Mouse (Mus musculus): ENCODE data around the gene Ddx52.

The Ddx52 gene

DNA sequence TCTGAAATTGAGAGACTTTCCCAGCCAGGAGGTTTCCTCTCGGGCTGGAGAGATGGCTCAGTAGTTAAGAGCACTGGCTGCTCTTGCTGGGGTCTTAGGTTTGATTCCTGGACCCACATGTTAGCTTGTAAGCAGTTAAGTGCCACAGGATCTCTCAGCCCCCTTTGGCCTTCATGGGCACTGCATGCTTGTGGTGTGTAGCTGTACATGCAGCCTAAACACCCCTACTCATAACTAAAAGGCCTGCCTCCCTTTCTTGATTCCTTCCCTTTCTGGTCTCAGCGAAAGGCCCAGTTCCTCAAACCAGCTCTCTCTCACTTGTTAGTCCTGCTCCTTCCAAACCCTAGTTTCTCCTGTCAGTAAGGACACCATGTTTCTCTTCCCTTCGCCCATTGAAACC is 27.2 kb downstream of the Ddx52 start:
- no peak for DNase-seq

GRCm38 (mm10) chr11:83974561-83975346 is 32.9 kb downstream of the Ddx52 start:
- no peak for DNase-seq

- no peak for DNase-seq
Measured at GRCm38 (mm10) chr11:83975488-83975887, 33.6 kb downstream of the Ddx52 start.

DNA sequence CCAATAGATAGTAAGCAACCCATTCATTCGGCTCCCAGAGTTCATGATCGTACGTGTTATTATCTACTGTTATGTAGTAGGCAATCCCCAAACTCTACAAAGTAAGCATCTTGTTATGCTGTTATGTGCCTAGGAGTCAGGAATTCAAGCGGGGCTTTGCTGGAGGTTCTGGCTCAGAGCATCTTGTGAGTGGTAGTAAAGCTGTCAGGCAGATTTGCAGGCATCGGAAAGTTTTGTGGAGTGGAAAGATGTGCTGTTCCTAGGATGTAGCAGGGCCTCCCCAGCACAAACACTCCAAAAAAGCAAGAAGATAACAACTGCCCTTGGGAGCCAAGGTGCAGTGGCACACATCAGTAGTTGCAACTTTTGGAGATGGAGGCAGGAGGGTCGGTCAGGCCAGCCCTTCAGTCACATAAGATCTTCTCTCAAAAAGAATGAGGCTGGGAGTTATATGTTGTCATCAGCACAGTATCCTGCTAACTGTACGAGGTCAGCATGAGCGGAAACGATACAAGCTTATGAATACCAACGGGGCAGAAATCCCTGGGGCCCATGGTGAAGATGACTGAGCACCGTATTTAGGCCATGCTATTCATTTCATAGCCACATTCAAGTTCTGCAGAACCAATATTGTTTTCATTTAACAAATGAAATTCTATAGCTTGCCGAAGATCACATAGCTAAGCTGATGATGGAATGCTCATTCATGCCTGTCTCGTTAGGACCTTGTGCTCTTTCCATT is 34.5 kb downstream of the Ddx52 start:
- no peak for DNase-seq

- DNase-seq = no peak
Measured at GRCm38 (mm10) chr11:83977810-83978209, 35.9 kb downstream of the Ddx52 start.

GRCm38 (mm10) chr11:83979992-83980391 is 38.1 kb downstream of the Ddx52 start:
- DNase-seq = no peak

DNA sequence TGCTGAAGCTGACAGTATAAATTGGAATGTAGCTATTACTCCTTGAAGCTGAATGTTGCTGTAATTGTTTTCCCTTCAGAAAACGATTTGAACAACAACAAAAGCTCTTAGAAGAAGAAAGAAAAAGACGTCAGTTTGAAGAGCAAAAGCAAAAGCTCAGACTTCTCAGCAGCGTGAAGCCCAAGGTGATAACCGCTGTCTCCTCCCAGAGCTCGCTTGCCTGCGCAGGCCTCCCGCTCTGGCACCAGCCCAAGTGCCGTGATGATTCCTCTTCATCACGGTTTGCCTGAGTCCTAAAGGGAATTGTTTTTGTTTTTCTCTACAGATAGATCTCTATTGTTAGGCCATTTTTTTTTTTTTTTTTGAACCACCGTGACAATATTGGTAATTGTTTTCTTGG is 39.5 kb downstream of the Ddx52 start:
- no peak for DNase-seq

- DNase-seq = no peak
Measured at GRCm38 (mm10) chr11:83991701-83992100, 49.8 kb downstream of the Ddx52 start.

DNA sequence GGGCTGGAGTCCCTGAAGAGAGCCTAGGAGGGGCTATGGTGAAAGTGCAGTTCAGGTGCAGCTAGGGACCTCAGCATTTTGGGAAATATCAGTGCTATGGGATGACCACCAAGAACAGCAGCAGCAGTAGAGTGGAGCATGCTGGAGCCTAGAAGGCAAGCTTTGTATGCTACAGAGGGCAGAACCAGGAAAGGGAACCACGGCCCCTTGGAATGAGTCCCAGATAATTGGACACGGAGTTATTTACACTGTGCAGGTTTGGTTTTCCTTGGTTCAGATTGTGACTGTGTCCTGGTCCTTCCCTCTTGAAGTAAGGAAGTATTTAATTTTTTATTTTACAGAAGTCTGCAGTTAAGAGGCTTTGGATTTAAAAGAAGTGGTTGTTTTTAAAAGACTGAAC is 51.6 kb downstream of the Ddx52 start:
- DNase-seq = peak; percentile 41

- no peak for DNase-seq
Measured at GRCm38 (mm10) chr11:83994481-83994880, 52.6 kb downstream of the Ddx52 start.

DNA sequence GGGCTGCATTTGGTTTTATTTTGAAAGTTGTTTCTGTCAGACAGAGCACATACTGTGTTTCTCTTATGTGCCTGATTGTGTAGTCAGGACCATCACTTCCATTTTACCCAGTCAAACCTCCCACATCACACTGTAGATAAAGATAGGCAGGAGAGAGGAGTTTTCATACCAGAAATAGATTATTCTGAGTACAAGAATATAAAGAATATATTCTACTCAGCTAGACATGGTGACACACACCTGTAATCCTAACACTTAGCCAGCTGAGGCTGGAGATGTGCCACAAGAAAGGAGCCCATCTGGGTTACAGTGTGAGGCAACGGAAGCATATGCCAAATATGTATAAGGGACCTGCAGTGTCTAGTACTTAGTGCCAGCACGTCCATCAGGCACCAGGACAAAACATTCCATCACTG is 53.7 kb downstream of the Ddx52 start:
- DNase-seq = no peak

DNA sequence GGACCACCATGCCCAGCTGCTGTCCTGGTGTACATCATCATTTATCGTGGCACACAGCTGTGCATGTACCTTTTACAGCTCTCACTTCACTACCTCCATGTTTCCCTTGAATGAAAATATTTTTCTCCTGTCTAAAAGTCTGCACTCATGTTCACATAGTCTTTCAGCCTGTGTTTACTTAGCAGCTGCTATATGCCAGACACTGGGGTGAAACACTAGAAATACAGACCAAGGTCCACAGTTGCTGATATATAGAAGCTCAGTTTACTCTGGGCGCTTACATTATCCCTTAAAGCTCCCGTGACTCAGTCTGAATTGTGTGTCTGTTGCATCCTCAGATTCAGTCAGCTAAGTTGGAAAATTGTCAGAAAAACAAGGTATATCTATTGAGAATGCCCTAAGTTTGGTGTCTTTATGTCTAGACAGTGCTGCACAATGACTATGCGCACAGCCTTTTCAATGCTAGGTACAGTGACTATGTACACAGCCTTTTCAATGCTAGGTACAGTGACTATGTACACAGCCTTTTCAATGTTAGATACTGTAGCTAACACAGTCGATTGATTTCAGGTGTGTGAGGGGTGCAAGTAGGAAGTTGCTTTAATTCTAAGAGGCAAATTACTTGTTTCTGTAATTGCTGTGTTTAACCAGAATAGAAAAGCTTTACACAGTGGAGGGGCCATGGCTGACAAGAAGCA is 55.5 kb downstream of the Ddx52 start:
- no peak for DNase-seq

GRCm38 (mm10) chr11:83998993-83999392 is 57.1 kb downstream of the Ddx52 start:
- no peak for DNase-seq

DNA sequence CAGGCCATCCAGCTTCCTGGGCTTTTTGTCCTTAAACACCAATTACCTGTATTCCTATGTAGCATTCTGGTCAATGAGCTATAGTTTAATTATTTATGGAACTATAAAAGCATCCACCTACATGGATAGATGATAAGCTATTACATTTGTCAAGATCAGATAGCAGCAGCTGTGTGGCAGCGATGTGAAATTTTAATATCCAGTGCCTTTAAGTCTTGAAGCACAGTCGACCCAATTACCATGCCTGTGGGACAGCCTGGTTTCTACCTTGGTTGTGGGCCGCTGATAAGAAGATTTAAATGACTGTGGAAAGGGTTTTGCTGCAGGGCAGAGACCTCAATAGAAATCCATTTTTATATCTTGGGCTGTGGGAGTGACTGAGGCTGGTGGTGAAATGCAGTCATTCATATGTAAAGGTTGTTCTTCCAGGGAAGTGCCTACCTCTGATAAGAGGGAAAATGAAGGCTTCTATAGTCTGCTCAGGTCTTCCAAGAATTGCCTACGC is 57.6 kb downstream of the Ddx52 start:
- DNase-seq = no peak

DNA sequence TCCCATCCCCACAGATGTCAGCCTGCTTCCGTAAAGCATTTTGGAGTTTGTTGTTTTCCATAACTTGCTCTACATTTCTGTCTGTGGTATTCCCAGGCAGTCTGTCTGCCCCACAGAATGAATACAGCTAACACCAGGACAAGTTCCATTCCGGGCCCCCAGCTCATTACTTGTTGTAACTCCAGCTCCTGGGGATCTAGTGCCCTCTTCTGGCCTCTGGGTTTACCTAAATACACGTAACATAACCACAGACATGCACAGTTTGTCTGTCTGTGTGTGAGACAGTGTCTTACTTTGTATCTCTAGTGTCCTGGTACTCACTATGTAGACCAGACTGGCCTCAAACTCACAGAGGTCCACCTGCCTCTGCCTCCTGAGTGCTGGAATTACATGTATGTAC is 59.4 kb downstream of the Ddx52 start:
- DNase-seq = no peak

GRCm38 (mm10) chr11:84003986-84004385 is 62.1 kb downstream of the Ddx52 start:
- no peak for DNase-seq

DNA sequence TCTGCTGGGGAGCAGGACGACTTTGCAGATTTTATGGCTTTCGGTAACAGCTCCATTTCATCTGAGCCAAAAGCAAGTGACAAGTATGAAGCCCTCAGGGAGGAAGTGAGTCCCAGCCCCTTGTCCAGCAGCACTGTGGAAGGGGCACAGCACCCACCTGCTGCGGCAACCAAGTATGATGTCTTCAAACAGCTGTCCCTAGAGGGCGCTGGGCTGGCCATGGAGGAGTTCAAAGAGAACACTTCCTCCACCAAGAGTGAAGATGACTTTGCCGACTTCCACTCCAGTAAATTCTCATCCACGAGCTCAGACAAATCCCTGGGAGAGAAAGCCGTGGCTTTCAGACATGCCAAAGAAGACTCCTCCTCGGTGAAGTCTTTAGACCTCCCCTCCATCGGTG is 67.1 kb downstream of the Ddx52 start:
- no peak for DNase-seq

DNA sequence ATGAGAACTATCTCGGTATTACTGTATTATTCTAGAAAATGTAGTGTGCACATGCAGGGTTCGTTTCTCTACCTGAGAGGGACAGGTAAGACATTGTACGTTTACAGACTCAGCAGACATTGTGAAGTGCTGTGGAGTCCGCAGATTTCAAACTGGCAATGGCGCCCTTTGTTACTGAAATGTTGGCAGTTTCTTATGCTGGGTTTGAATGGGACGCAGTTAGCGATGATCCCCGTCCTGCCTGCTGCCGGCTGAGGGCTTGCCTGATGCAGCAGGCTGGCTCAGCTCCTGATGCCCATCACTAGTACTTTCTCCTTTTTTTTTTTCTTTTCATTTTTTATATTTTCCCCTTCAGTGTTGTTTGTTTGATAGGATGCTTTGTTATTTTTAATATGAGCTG is 68.5 kb downstream of the Ddx52 start:
- no peak for DNase-seq

DNA sequence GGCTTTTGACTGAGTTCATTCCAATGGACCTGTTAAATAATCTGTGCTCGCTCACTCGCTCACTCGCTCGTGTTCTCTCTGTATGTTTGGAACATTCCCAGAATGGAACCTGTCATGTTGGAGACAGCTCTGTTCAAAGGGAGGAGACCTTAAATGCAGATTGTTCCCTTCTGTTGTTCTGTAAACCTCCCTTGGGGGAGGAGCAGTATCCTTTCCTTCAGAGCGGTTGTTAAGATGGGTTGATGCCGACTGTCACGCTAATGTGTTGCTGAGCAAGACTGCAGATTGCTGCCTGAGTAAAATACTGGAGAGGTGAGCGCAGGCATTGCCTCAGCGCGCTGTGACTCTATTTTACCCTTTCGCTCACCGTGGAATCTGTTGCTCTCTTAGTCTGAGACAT is 69.2 kb downstream of the Ddx52 start:
- DNase-seq = no peak

- no peak for DNase-seq
Measured at GRCm38 (mm10) chr11:84011576-84011975, 69.7 kb downstream of the Ddx52 start.

Data from kidney, postnatal 14 days (tissue).